In the genomic region with DNA sequence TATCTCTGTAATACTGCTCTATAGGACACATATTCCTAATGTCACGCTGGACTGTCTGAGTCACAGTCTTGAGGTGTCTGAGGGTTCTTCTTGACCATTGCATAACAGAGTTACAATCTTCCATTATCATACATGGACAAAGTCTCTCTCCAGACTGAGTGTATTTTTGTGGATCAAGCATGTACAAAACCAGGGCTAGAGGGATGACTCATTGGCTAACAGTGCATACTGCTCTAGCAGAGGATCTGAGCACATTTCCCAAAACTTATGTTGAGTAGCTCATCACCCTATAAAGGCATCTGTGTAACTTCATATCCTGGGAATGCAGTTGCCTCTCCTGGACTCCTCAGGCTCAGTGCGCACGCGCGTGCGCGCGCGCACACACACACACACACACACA, we compare ENCODE assay signal across 28 mouse cellular contexts.
A peak's percentile ranks its signal among the peaks of the same experiment; 100 is the strongest.
DNase-seq lines count a peak whose midpoint lies in the region; ATAC-seq lines count a peak whose summit lies in the region.
"Had no signal": no experiment of that assay in that cellular context is flagged by ENCODE, and none has a peak within 500 bp of the region (broad histone marks: within the 10 kb centered on the region; RNA-seq: fewer than 3 reads in every experiment).

No protein-coding gene starts in this region.

- no peaks in the 10 kb centered on the region for H3K9me3 ChIP-seq in heart, embryonic 10.5 days
- H3K9me3 ChIP-seq: embryonic facial prominence, embryonic 10.5 days; embryonic facial prominence, embryonic 12.5 days; forebrain, embryonic 10.5 days; forebrain, embryonic 12.5 days had no signal

- WGBS in heart, embryonic 10.5 days = 93% methylated on average over 9 of the region's 9 CpGs

- peak; percentile 29 for DNase-seq in heart, adult 11 months
- DNase-seq in heart, embryonic 10.5 days (ENCODE audit: low spot score) = no peak
- peak; percentile 5 for DNase-seq in Muller cell, postnatal 12 days (ENCODE audit: inconsistent ontology term)
- DNase-seq in brain, adult 2 months (ENCODE audit: low read depth, low spot score) = peak; percentile 30
- no peak for DNase-seq in yolk sac, embryonic 10.5 days (ENCODE audit: low spot score)
- no peak for DNase-seq in thymus, adult 18-20 months
- DNase-seq: adrenal gland, adult 8-10 months; adrenal gland, postnatal 14 days; adrenal gland, postnatal 36 days; B cell, adult 2 months; cerebellum, adult 11-12 months; cerebellum, adult 2 months; cerebellum, adult 9-10 months; cerebellum, postnatal 10 days; cerebellum, postnatal 25 days had no signal

- H3K36me3 ChIP-seq in heart, embryonic 10.5 days = no peaks in the 10 kb centered on the region
- H3K36me3 ChIP-seq: embryonic facial prominence, embryonic 10.5 days; embryonic facial prominence, embryonic 12.5 days; forebrain, embryonic 10.5 days; forebrain, embryonic 12.5 days; G1E had no signal

- no peak overlapping the region for H3K4me3 ChIP-seq in heart, embryonic 10.5 days
- H3K4me3 ChIP-seq: embryonic facial prominence, embryonic 10.5 days; embryonic facial prominence, embryonic 12.5 days; erythroblast, embryonic 14.5 days; forebrain, embryonic 10.5 days; forebrain, embryonic 12.5 days had no signal

- H3K4me1 ChIP-seq in heart, embryonic 10.5 days = no peaks in the 10 kb centered on the region
- H3K4me1 ChIP-seq: embryonic facial prominence, embryonic 10.5 days; embryonic facial prominence, embryonic 12.5 days; forebrain, embryonic 10.5 days; forebrain, embryonic 12.5 days had no signal

- no peaks in the 10 kb centered on the region for H3K27me3 ChIP-seq in heart, embryonic 10.5 days (ENCODE audit: insufficient read depth, poor library complexity, severe bottlenecking)
- H3K27me3 ChIP-seq: CH12.LX; embryonic facial prominence, embryonic 12.5 days; forebrain, embryonic 12.5 days; Patski had no signal

- no peak for ATAC-seq in megakaryocyte, adult 5-6 weeks (ENCODE audit: poor library complexity, severe bottlenecking)
- ATAC-seq: activated CD4-positive, CD25-positive, alpha-beta regulatory T cell, adult 4 months; CD4-positive, CD25-positive, alpha-beta regulatory T cell, adult 4 months; forebrain, embryonic 14.5 days; forebrain, embryonic 16.5 days; Patski had no signal

- no peak overlapping the region for H3K27ac ChIP-seq in heart, embryonic 10.5 days
- H3K27ac ChIP-seq: embryonic facial prominence, embryonic 10.5 days; embryonic facial prominence, embryonic 12.5 days; forebrain, embryonic 10.5 days; forebrain, embryonic 12.5 days had no signal

Comparison
In these comparisons a context has a peak if more than half of its experiments do, and no peak if none do; other contexts are left out.
1. DNase-seq: peak in heart, adult 11 months (single experiment), Muller cell, postnatal 12 days (single experiment) and brain, adult 2 months (single experiment); none in heart, embryonic 10.5 days (single experiment), yolk sac, embryonic 10.5 days (single experiment) and thymus, adult 18-20 months (0 of 2).